Mouse (Mus musculus) limb, embryonic 13.5 days (tissue): Measurements from ENCODE around the gene Pbxip1. TPM values are rescaled to one million over a fixed set of nuclear protein-coding genes. Genes with fewer than 3 reads are reported as not detected.
A peak's percentile ranks its signal among the peaks of the same experiment; 100 is the strongest.
"Not testable (repeated sequence)": the region's sequence is repeated elsewhere in the genome, so short reads cannot be mapped to it uniquely, and the experiment has no call there.

Experiments
- ATAC-seq: fragments of 200-750 bp; cut with Nextera tagmentation; 2 replicates; pipeline ENCODE4 v1.8.0; 2017; ENCODE audit warnings: low read depth, moderate number of reproducible peaks, moderate TSS enrichment; ENCODE audit not compliant: low FRiP score
- H3K27ac ChIP-seq: fragments of 300-500 bp; sonication (generic); 2 replicates; pipeline ENCODE4 v1.5.1; 2015; ENCODE audit warnings: inconsistent platforms, mild to moderate bottlenecking, moderate library complexity
- H3K27me3 ChIP-seq: fragments of 300-500 bp; sonication (generic); 2 replicates; pipeline ENCODE4 v1.6.1; 2015; ENCODE audit warnings: mild to moderate bottlenecking, inconsistent platforms
- H3K36me3 ChIP-seq: fragments of 300-500 bp; sonication (generic); 2 replicates; pipeline ENCODE4 v1.6.1; 2015; ENCODE audit warnings: inconsistent platforms, mild to moderate bottlenecking, moderate library complexity
- H3K4me1 ChIP-seq: fragments of 300-500 bp; sonication (generic); 2 replicates; pipeline ENCODE4 v1.6.1; 2015; ENCODE audit warnings: inconsistent platforms
- H3K4me2 ChIP-seq: fragments of 300-500 bp; sonication (generic); replicated peaks from 2 replicates; pipeline ENCODE4 v1.6.1; 2015; ENCODE audit warnings: inconsistent platforms, mild to moderate bottlenecking, moderate library complexity
- H3K4me3 ChIP-seq: fragments of 300-500 bp; sonication (generic); 2 replicates; pipeline ENCODE4 v1.5.1; 2015; ENCODE audit warnings: moderate library complexity, mild to moderate bottlenecking, inconsistent platforms
- H3K9ac ChIP-seq: fragments of 300-500 bp; sonication (generic); 2 replicates; pipeline ENCODE4 v1.6.1; 2015; ENCODE audit warnings: mild to moderate bottlenecking, inconsistent platforms
- H3K9me3 ChIP-seq: fragments of 300-500 bp; sonication (generic); 2 replicates; pipeline ENCODE4 v1.6.1; 2016; ENCODE audit warnings: inconsistent platforms
- WGBS: fragments of 180-500 bp; shearing (Covaris S2); methylation state at CpG from one replicate; pipeline ENCODE4 v1.1.7; 2015; 5-methylcytosine and 5-hydroxymethylcytosine counted together
- polyA plus RNA-seq: library from polyadenylated mRNA; unstranded; fragments of >200 nt; fragmentation: Nextera tagmentation; extraction: Ambion mirVana; gene quantifications from 2 replicates; pipeline ENCODE4 v1.2.1, GENCODE M21; 2015

The Pbxip1 gene
- polyA plus RNA-seq, 1 experiment from 2014 or later = 34.1 TPM

DNA sequence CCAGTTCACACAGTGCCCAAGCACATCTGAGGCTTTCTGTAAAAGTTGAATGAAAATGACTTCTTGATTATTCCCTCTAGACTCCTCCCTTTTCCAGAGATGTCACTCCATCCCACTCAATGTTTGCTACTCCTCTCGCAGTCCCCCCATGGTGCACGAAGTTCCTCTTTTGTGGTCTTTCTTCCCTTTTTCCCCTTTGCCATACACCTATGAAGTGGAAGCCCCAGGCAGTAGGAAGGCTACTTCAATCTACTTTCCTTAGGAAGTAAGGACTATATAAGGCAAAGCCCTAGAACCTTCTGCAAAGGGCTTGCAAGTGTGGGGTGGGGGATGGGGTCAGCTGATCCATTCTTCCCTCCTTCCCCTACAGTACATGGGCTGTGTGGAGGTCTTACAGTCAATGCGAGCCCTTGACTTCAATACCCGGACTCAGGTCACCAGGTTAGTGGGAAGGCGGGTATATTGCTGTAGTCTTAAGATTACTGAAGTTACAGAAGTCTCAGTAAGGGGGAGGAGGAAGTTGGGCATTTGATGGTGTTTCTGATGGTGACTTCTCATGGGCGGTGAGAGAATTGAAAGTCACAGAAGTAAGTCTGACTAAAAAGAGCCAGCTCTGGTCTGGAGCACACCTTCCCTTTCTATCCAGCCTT is 13.8 kb upstream of the Pbxip1 start:
- Histone ChIP-seq H3K4me2 (peak overlapping the region; percentile 88), H3K36me3 (peaks cover 47% of the 10 kb centered on the region), H3K27ac (peak overlapping the region; percentile 88; the same call in 1 of the 2 replicates), H3K9me3 (no peaks in the 10 kb centered on the region), H3K9ac (0 out of 2 replicates have a peak overlapping the region, but pooled peaks have one; percentile 76), H3K4me3 (peak overlapping the region; percentile 68), H3K27me3 (no peaks in the 10 kb centered on the region), H3K4me1 (peaks cover 43% of the 10 kb centered on the region)
- whole genome bisulfite sequencing = 76% methylated on average over 6 of the region's 6 CpGs
- ATAC-seq = no peak

GRCm38 (mm10) chr3:89424416-89425140 is 11.9 kb upstream of the Pbxip1 start:
- H3K4me3 ChIP-seq = no peak overlapping the region
- no peaks in the 10 kb centered on the region for H3K27me3 ChIP-seq
- no peak overlapping the region for H3K4me2 ChIP-seq
- ATAC-seq = no peak
- peaks cover 42% of the 10 kb centered on the region for H3K4me1 ChIP-seq
- H3K36me3 ChIP-seq = peaks cover 57% of the 10 kb centered on the region
- no peak overlapping the region for H3K27ac ChIP-seq
- no peak overlapping the region for H3K9ac ChIP-seq
- no peaks in the 10 kb centered on the region for H3K9me3 ChIP-seq
- 95% methylated on average over 5 of the region's 5 CpGs for WGBS

DNA sequence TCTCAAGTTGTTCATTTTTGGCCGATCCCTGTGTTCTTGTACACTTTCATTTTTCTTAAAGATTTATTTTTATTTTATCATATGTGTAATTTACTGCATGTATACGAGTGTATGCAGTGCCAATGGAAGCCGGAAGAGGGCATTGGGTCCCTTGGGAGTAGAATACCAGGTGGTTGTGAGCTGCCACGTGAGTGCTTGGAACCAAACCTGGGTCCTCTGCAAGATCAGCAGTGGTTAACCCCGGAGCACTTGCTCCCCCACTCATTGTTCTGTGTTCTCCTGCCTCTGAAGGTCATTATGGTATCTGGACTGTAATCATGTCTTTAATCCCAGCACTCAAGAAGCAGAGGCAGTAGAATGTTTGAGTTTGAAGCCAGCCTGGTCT is 11.4 kb upstream of the Pbxip1 start:
- 86% methylated on average over 5 of the region's 5 CpGs for WGBS
- Histone ChIP-seq H3K36me3 (peaks cover 57% of the 10 kb centered on the region), H3K27ac (no peak overlapping the region), H3K4me1 (peaks cover 36% of the 10 kb centered on the region), H3K4me3 (no peak overlapping the region), H3K4me2 (no peak overlapping the region), H3K27me3 (no peaks in the 10 kb centered on the region), H3K9ac (no peak overlapping the region), H3K9me3 (no peaks in the 10 kb centered on the region)
- no peak for ATAC-seq

- H3K27me3 ChIP-seq = no peaks in the 10 kb centered on the region
- 87% methylated on average over 4 of the region's 4 CpGs for WGBS
- H3K9ac ChIP-seq = no peak overlapping the region
- no peaks in the 10 kb centered on the region for H3K9me3 ChIP-seq
- H3K36me3 ChIP-seq = peaks cover 57% of the 10 kb centered on the region
- ATAC-seq = no peak
- no peak overlapping the region for H3K27ac ChIP-seq
- H3K4me1 ChIP-seq = peaks cover 31% of the 10 kb centered on the region
- H3K4me3 ChIP-seq = no peak overlapping the region
- no peak overlapping the region for H3K4me2 ChIP-seq
These were observed 10.6 kb upstream of the Pbxip1 start for GRCm38 (mm10) chr3:89425876-89426275.

- H3K27me3 ChIP-seq, ATAC-seq, H3K4me2 ChIP-seq, H3K4me3 ChIP-seq, H3K9me3 ChIP-seq, H3K9ac ChIP-seq, H3K27ac ChIP-seq: not testable (repeated sequence)
- WGBS = 93% methylated on average over 7 of the region's 7 CpGs
- peaks cover 17% of the 10 kb centered on the region for H3K4me1 ChIP-seq
- H3K36me3 ChIP-seq = peaks cover 65% of the 10 kb centered on the region
These were observed 7.5 kb upstream of the Pbxip1 start for GRCm38 (mm10) chr3:89429021-89429420.

GRCm38 (mm10) chr3:89430171-89431159 is 6.0 kb upstream of the Pbxip1 start, which contains the start of gene Pygo2:
TSS of gene Pygo2 (plus strand) at chr3:89430214.
- no peaks in the 10 kb centered on the region for H3K27me3 ChIP-seq
- H3K9me3 ChIP-seq = no peaks in the 10 kb centered on the region
- 2% methylated on average over 68 of the region's 68 CpGs for WGBS
- peak; percentile 98 for ATAC-seq
- H3K27ac ChIP-seq = peak within 1 kb of the TSS; percentile 91
- H3K36me3 ChIP-seq = peaks cover 63% of the 10 kb centered on the region
- H3K9ac ChIP-seq = peak within 1 kb of the TSS; percentile 99
- peak within 1 kb of the TSS; percentile 85 for H3K4me2 ChIP-seq
- peak within 1 kb of the TSS; percentile 100 for H3K4me3 ChIP-seq
- H3K4me1 ChIP-seq = peaks cover 28% of the 10 kb centered on the region

DNA sequence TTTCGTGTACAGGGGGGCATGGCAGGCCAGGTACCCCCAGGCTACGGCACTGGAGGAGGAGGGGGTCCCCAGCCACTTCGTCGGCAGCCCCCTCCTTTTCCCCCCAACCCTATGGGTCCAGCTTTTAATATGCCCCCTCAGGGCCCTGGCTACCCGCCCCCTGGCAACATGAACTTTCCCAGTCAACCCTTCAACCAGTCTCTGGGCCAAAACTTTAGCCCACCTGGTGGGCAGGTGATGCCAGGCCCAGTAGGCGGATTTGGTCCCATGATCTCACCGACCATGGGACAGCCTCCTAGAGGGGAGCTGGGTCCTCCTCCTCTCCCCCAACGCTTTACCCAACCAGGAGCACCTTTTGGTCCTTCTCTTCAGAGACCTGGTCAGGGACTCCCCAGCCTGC is 3.9 kb upstream of the Pbxip1 start:
- WGBS = 95% methylated on average over 8 of the region's 8 CpGs

DNA sequence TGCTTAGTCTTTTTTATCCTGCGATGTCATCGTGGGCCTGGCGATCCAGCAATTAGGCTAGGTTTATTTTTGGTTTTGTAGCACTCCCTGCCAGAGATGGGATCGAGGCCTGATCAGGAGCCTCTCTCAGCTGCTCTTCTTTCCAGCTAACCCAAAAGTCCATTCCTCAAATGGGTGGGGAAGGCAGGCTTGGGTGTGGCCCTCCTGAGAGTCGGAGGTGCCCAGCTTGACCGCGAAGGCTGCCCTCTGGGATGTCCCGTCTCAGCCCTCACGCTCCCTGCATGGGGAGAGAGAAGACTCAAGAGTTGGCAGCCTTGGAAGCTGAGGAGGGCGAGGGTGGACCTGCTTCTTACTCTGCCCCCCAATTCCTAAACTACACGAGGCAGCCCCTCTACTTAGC is 2.0 kb upstream of the Pbxip1 start:
- Histone ChIP-seq H3K27ac (peak overlapping the region; percentile 75), H3K4me3 (no peak overlapping the region), H3K27me3 (no peaks in the 10 kb centered on the region), H3K9me3 (no peaks in the 10 kb centered on the region), H3K4me2 (peak overlapping the region; percentile 4; the same call in 1 of the 2 replicates), H3K36me3 (peaks cover 32% of the 10 kb centered on the region), H3K9ac (no peak overlapping the region), H3K4me1 (peaks cover 49% of the 10 kb centered on the region)
- no peak for ATAC-seq
- WGBS = 84% methylated on average over 11 of the region's 11 CpGs

More for the DNA sequence above, 3.9 kb upstream of the Pbxip1 start:
- Histone ChIP-seq H3K27me3 (no peaks in the 10 kb centered on the region), H3K27ac (no peak overlapping the region), H3K4me1 (peaks cover 40% of the 10 kb centered on the region), H3K4me3 (no peak overlapping the region), H3K4me2 (no peak overlapping the region), H3K9ac (no peak overlapping the region), H3K36me3 (peaks cover 42% of the 10 kb centered on the region), H3K9me3 (no peaks in the 10 kb centered on the region)
- no peak for ATAC-seq

DNA sequence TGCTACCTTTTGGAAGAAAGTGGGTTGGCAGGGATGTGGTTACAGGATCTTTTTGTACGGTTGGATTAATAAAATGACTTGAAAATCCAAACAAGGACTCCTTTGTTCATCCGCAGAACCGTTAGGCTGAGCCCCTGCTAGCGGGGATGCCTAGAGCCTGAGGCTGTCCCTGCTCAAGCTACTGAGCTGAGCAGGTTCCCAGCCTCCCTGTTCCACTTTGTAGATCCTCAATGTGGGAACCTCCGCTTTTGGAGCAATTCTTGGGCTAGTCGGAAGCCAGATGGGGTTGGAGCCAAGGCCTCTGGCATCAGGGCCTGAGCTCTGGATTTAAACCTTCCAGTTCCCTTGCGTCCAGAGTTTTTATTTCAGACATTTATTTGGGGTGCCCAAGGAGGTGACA is 1.5 kb upstream of the Pbxip1 start:
- ATAC-seq = no peak
- no peak overlapping the region for H3K4me3 ChIP-seq
- H3K9me3 ChIP-seq = no peaks in the 10 kb centered on the region
- H3K27me3 ChIP-seq = no peaks in the 10 kb centered on the region
- no peak overlapping the region for H3K4me2 ChIP-seq
- H3K4me1 ChIP-seq = peaks cover 49% of the 10 kb centered on the region
- no peak overlapping the region for H3K9ac ChIP-seq
- 65% methylated on average over 7 of the region's 7 CpGs for WGBS
- peaks cover 35% of the 10 kb centered on the region for H3K36me3 ChIP-seq
- H3K27ac ChIP-seq = peak overlapping the region; percentile 55; the same call in 1 of the 2 replicates

DNA sequence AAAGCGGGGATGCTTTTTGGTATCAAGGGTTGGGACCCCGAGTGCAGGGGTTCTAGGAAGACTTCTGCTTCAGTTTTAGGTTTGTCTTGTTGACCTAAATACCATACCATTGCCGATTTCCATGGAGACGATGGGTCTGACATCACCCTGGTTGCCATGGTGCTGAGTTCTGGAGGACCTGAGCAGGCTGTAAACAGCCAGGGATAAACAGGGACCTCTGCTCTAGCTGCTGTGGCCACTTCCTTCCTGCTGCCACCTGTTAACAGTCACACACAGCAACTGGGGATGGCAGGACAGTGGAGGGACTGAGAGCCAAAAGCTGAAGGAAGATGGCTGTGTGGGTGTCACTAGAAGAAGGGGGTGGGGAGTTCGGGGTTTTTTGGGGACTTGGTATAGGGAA is 763 bp downstream of the Pbxip1 start:
- no peak; the same call in 1 of the 2 replicates for ATAC-seq
- Histone ChIP-seq H3K9ac (peak overlapping the region; percentile 72), H3K4me2 (peak overlapping the region; percentile 73), H3K27ac (peak overlapping the region; percentile 73), H3K4me1 (peaks cover 34% of the 10 kb centered on the region), H3K4me3 (peak overlapping the region; percentile 58), H3K9me3 (no peaks in the 10 kb centered on the region), H3K27me3 (no peaks in the 10 kb centered on the region), H3K36me3 (peaks cover 44% of the 10 kb centered on the region)
- 32% methylated on average over 5 of the region's 5 CpGs for WGBS

DNA sequence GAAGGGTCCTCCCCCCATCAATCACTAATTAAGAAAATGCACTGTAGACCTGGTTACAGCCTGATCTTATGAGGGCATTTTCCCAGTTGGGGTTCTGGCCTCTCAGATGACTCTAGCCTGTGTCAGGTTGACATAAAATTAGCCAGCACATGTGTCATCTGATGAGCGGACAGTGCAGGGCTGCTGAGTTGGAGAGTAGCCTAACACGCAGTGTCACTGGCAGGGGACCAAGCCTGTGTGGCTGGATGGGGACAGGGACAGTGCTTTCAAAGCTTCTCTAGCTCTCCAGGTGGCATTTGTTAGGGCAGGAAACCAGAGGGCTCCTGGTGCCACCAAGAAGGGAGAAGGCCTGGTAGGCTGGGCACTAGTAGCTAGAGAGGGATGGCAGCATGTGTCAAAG is 4.2 kb downstream of the Pbxip1 start:
- Histone ChIP-seq H3K4me2 (no peak overlapping the region), H3K27me3 (no peaks in the 10 kb centered on the region), H3K9me3 (no peaks in the 10 kb centered on the region), H3K4me3 (no peak overlapping the region), H3K9ac (no peak overlapping the region), H3K27ac (no peak overlapping the region), H3K4me1 (peaks cover 21% of the 10 kb centered on the region), H3K36me3 (peaks cover 43% of the 10 kb centered on the region)
- 91% methylated on average over 2 of the region's 2 CpGs for WGBS
- no peak for ATAC-seq
